Mouse (Mus musculus) MN1 (cell line): ENCODE data around the gene Pklr.
A peak's percentile ranks its signal among the peaks of the same experiment; 100 is the strongest.

Experiments used
- DNase-seq: peaks from one replicate; pipeline ENCODE4 v3.0.0-alpha.2; 2016; ENCODE audit warnings: low spot score

The Pklr gene

DNA sequence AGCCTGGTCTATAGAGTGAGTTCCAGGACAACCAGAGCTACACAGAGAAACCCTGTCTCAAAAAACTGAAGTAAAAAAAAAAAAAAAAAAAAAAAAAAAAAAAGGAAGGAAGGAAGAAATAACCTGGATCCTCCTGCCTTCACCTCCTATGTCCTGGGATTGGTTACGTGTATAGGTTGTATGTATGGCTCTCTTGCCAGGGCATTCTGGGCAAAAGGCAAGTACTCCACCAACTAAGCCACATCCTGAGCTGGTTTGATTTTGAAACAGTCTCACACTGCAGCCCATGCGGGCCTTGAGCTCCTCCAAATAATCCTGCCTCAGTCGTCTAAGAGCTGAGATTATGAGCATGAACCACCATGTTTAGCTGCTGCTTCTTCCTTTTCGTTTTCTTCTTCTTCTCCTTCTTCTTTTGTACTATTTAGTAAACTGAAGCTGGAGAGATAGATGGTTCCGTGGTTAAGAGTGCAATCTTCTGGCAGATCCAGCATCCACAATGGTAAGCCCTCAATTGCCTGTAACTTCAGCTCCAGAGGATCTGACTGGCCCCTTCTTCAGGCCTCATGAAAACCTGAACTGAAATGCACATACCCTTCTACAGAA, 27.8 kb downstream of the Pklr start:
- DNase-seq, result peak; percentile 39

DNA sequence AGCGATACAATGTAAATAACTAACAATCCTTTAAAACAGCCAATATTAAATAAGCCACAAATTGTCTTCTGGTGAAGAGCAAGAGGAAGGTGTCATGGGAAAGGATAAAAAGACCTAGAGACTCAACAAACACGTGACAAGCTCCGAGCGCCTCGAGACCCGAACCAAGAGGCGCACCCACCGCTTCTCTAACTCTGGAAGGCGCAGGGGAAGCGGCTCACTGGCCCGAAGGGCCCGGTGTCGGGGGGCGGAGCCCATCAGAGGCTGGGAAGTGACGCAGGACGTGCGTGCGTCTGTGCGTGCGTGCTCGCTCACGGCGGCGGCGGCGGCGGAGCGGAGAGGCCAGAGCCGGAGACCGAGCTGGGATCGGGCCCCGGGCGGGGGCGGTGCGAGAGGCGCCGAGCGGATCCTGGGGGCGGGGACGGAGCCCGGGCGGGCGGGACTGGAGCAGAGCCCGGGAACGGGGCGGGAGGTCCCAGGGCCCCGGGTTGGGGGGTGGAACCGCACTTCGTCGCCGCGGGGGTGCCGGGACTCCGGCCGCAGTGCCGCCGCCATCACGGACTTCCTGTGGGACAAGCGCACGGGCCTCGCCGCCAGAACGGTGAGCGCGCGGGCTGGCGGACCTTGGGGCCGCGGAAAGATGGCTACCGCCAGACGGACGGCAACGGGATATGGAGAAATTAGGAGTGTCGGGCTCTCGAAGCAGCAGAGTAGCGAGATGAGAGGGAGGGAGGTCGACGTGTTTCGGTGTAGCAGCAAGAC, 28.7 kb downstream of the Pklr start, which contains the start of gene Clk2:
Gene Clk2 (plus strand): TSS at position 290 of the 762 bp plus-strand sequence.
- DNase-seq, result peak; percentile 96

DNA sequence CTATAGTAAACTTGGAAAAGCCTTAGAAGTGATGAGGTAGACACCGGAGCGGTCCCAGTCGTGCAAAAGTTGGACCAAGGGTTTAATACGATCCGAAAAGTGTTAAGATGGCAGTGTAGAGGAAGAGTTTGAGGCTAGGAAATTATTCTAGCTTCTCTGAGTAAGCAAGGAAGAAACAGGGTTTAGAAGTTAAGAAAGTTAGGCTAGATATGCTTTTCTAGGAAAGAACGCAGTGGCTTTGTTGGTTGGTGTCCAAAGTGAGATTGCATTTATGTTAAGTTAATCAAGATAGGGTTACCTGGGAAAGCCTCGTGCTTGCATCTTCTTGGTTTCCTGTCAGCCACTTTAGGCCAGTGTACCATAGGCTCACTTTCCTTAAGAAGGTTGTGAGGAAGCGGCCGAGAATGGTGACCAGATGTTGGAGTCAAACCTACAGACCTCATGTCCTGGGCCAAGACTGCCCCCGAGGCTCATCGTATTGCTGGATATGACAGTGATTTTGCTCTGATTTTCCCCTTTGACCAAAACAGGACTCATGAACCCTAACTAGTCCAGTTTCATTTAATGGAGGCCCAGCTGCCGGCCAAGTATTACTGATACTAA, 29.4 kb downstream of the Pklr start:
- DNase-seq, result no peak

DNA sequence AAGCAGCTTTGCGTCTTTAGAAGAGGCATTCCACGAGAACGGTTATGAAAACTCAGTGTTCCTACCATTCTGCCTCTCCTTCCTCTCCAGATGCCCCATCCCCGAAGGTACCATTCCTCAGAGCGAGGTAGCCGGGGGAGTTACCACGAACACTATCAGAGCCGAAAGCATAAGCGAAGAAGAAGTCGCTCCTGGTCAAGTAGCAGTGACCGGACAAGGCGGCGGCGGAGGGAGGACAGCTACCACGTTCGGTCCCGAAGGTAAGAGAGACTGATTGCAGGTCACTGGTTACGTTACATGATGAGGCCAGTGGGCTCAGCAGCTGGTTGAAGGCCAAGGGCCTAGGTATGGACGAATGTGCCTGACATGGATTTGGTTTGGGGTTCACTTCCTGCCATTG, 31.0 kb downstream of the Pklr start:
- DNase-seq, result no peak

DNA sequence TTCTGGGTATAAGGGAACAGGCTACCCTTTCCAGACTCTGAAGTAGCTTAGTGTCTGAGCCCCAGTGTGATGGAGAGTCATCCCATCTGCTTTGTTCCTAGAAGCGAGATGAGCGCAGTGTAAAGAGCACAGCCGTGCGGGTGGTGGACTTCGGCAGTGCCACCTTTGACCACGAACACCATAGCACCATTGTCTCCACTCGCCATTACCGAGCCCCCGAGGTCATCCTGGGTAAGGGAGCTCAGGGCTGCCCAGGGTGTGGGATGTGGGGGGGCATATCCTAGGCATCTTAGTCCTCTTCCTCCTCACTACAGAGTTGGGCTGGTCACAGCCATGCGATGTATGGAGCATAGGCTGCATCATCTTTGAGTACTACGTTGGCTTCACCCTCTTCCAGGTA, 38.9 kb downstream of the Pklr start:
- no peak for DNase-seq

DNA sequence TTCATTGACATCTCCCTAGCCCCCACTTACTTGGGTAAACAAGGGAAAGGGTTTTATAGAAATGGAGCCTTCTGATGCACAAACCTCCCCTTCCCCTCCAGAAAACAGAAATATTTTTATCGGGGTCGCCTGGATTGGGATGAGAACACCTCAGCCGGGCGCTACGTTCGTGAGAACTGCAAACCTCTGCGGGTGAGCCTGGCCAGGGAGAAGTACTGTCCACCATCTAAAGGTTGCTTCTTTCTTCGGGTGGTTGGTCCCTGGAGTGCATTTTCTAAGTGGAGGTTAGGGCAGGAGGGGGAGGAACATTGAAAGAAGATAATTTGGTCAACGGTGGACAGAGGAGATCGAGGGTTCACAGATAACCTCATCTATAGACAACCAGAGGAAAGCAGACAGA, 39.6 kb downstream of the Pklr start:
- DNase-seq, result no peak

DNA sequence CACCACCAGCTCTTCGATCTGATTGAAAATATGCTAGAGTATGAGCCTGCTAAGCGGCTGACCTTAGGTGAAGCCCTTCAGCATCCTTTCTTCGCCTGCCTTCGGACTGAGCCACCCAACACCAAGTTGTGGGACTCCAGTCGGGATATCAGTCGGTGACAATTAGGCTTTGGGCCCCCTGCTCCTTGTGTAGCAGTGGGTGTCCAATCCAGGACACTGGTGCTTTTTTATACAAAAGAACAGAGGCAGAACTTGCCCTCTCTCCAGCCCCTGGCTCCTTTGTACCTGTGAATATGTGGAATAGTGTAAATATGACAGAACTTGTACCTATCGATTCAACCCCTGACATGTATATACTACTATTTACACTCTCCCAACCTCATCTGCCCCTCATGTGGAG, 40.5 kb downstream of the Pklr start:
- no peak for DNase-seq

DNA sequence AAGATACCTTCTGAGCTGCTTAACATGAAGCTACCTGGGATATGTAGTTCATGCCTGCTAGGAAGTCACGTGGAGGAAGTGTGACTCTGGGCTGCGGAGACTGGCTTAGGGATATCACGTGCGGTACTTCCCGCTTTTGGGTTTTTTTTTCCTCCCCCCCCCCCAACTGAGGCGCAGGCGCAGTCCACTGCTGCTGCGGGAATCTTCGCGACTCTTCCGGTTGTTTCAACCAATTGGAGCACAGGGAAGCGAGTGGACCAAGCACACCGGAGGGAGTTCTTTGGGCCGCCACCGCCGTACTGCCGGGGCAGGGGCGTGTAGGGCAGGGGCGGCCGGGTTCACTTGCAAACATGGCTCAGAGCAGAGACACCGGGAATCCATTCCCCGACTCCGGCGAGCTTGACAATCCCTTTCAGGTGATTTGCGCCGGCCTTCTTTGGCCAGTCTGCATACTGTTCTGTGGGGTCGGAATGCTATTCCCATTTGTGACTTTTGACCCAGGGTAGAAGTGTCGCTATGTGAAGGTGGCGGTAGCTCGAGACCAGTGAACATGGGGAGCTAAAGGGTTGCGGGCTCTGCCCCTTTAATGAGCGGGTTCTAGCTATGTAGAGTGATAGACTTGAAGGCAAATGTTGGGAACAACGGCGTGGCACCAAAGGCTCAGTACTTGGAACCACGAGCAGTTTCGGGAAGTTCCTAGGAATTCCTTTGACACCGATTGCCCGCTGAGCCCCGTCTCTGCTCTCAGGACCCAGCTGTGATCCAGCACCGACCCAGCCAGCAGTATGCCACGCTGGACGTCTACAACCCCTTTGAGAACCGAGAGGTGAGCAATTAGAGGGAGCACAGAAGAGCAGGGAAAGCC, 41.5 kb downstream of the Pklr start, which contains the start of gene Scamp3:
Gene Scamp3 (plus strand): TSS at position 232 of the 865 bp plus-strand sequence.
- DNase-seq, result peak; percentile 96

DNA sequence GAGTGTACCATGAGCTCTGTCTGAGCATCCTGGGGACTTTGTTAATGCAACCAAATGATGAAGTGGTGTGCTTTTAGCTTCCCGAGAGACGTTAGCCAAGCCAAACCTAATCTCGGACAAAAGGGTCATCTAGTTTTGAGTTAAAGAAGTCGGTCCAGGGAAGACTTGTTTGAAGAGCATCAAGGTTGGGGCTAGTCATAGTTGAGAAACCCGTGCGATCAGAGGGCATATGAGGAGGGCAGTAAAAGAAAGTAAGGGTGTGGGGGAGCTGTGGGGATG, 42.1 kb downstream of the Pklr start:
- DNase-seq, result no peak

DNA sequence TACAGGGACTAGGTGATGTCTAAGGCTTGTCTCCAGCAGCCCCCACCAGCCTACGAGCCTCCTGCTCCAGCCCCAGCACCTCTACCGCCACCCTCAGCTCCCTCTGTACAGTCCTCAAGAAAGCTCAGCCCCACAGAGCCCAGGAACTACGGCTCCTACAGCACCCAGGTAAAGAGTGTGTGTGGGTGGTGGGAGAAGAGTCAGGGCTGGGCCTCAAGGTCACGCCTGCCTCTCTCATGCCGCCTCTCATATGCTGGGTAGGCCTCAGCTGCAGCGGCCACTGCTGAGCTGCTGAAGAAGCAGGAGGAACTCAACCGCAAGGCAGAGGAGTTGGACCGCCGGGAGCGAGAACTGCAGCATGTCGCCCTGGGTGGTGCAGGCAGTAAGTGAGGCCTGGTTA, 43.1 kb downstream of the Pklr start:
- no peak for DNase-seq

DNA sequence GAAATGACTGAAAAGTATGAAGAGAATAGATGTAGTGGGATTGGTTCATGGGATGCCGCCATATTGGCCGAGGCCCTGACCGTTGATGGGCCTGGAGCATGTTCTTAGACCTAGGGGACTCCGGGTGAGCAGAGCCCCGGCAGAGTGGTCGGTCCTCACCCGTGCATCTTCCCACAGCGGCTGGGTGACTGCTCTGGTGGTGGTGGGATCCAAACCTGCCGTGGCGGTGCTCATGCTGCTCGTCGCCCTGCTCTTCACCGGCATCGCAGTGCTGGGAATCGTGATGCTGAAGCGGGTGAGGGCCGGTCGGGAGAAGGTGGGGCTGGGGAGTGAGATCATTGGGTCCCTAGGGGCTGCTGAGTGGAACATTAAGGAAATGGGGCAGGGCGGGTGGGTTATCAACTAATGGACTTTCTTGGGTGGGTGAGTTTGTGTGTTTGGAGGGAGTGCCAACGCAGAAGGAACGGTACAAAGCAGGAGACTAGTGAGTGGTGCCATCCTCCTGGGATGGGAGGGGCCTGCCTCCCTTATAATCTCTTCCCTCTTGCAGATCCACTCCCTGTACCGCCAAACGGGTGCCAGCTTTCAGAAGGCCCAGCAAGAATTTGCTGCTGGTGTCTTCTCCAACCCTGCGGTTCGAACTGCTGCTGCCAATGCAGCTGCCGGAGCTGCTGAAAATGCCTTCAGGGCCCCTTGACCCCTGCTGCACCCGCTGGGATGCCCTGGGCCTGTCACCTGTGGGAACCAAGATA, 46.0 kb downstream of the Pklr start:
- no peak for DNase-seq

DNA sequence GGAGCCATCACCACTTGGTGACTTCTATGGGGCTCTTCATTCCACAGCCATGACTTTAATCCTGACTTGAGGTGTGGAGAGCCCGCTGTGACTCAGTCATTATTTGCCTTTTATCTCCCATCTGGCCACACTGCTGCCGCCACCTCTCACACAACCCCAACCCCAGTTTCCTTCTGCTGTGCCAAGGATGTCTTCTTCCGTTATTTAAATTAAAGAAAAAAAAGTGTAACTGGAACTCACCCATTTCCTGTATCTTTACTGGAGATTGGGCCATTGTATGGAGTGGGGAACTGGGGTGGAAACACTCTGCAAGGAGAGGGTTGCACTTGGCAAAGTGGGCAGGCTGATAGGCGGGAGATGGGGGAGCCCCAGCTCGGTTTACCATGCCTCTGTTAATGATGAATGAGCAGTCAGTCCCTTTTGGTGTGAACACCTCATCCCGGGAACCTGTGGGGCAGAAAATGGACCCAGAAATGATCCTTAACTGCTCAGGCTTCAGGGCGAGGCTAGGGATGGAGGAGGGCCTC, 46.7 kb downstream of the Pklr start:
- DNase-seq, result peak; percentile 29

DNA sequence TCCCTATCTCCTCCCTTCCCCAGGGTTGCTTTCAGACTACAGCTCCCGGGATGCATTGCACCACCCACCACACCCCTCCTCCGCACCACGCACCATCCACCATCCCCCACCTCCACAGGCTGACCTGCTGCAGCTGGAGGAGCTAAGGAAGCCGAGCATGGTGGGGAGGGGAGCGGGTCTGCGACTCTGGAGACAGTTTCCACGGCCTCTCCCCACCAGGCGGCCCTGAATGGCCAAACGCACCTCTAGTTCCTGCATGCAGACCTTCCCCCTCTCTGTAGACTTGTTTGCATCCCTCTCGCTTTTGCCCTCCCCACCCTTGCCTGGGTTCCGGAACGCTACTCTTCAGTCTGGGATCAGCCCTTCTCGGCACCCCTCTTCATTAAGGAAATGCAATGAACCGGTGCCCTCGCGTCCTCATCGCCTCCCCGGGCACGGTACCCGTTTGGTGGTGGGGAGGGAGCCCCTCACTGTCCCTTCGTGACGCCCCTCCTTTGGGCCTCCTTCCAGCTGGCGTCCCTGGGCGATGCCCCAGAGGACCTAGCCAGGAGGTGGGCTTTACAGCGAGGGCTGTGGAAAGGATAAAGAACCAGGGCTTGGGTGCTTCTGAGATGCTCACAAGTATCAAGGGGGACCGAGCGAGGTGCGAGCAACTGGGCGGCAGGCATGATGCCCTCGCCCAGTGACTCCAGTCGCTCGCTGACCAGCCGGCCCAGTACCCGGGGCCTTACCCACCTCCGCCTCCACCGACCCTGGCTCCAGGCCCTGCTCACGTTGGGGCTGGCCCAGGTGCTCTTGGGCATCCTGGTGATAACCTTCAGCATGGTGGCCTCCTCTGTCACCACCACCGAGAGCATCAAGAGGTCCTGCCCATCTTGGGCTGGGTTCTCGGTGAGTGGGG, 47.4 kb downstream of the Pklr start, which contains the start of gene Fam189b:
Gene Fam189b (plus strand): TSS at position 86 of the 901 bp plus-strand sequence.
- DNase-seq, result peak; percentile 89

DNA sequence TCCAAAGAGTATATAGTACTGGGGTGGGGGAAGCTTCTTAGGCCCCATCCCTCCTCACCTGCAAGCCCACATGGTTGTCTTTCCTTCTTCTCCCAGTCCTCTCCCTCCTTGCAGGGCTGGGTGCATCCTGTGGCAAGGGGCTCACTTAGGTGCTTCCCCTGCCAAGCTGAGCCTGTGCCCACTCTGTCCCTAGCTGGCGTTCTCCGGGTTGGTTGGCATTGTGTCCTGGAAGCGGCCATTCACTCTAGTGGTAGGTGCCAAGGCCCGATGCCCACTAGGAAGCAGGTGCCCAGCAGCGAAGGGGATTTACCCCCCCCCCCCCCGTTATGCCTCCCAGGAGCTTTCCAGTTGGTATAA, 48.0 kb downstream of the Pklr start:
- DNase-seq, result no peak

DNA sequence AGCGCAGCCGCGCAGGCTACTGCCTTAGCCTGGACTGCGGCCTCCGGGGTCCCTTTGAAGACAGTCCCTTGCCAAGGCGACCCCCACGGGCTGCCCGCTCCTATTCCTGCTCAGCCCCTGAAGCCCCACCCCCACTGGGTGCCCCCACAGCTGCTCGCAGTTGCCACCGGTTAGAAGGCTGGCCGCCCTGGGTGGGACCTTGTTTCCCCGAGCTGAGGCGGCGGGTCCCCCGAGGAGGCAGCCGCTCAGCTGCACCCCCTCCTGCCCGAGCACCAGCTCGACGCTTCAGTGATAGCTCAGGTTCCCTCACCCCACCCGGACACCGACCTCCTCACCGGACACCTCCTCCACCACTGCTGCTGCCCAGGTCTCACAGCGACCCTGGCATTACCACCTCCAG, 51.3 kb downstream of the Pklr start:
- DNase-seq, result no peak

DNA sequence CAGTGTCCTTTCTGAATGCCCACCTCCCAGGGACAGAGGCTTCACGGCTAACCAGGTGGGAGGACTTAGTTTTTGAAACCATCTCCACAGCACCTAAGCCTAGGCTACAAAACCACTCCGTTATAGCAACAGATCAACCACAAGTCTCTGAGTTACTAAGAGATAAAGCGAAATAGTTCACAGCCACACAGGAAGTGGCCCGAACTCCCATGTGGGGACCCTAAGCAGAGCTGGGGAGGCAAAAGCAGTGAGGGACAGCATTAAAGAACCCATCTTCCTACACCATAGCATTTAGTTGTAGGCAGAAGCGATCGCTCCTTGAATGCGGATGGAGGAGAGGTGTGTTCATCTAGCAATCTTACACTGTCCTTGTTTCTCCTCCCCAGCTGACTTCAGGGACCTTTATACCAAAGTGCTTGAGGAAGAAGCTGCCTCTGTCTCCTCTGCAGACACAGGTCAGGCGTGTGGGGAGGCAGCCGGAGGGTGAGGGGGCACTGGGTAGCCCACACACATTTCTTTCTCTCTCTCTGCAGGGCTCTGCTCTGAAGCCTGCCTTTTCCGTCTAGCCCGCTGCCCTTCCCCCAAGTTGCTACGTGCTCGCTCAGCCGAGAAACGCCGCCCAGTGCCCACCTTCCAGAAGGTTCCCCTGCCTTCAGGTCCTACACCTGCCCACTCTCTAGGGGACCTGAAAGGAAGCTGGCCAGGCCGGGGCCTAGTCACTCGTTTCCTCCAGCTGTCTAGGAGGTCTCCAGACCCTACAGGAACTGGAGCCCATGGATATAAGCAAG, 51.9 kb downstream of the Pklr start:
- DNase-seq, result no peak

DNA sequence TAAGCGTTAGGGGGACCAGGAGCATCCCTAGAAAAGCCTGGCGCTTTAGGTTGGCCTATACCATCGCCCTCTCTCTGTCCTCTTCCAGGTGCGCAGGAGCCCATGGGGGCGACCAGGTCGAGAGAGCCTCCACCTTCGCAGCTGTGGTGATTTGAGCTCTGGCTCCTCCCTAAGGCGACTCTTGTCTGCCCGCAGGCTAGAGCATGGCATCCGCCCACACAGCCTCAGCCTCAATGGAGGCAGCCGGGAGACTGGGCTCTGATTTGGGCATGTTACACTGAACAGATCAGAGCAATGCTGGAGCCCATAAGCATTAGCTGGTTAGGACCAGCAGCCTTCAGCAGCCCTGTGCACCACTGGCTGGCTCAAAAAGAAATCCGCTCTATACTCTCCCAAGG, 52.5 kb downstream of the Pklr start:
- DNase-seq, result no peak

DNA sequence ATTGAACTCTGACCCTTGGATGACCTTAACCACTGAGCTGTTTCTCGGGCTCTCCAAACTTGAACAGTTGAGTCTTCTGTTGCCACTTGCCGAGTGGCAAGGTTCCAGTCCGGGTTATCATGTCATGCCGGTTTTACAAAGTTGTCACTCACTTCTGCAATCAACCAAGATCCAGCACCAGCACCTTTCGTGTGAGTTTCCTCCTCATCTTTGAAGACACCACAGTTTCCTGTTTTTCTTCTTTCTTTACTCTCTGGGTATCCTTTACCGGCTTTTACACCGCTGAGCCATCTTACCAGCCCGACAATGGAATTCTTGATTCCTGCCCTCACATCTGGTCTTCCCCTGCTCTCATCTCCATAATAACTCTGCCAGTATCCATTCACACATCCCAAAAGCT, 54.5 kb downstream of the Pklr start:
- DNase-seq, result no peak

DNA sequence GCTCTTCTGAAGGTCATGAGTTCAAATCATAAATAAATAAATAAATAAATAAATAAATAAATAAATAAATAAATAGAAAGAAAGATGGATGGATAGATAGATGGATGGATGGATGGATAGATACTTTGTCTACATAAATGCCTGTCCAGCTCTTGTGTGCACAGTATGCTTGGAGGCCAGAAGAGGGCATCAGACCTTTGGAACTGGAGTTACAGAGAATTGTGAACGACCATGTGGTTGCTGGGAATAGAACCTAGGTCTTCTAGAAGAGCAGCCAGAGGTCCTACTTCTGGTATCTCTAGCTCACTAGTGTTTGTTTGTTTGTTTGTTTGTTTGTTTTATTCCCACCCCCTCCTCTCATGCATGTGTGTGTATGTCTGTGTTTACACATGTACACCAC, 57.4 kb downstream of the Pklr start:
- no peak for DNase-seq

DNA sequence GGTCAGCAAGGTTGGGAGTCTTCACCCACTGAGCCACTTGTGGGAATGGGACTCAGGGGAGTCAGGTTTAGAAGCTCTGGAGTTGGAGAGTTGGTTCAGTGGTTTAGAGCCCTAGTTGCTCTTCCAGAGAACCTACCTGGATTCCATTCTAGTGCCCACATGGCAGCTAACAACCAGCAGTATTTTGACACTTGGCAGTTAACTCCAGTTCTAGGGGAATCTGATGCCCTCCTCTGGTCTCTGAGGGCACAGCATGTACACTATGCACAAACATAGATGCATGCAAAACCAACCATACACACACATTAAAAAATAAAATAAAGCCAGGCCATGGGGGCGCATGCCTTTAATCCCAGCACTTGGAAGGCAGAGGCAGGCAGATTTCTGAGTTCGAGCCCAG, 57.9 kb downstream of the Pklr start:
- DNase-seq, result peak; percentile 57
